Mouse (Mus musculus) frontal cortex, postnatal 25 days (tissue): Measurements from ENCODE around the gene Amph.

Source experiments
- DNase-seq, 2 experiments: peaks; one replicate each; pipeline ENCODE4 v3.0.0; 2022; ENCODE audit warnings: low spot score in 2 of 2

Amph gene

DNA sequence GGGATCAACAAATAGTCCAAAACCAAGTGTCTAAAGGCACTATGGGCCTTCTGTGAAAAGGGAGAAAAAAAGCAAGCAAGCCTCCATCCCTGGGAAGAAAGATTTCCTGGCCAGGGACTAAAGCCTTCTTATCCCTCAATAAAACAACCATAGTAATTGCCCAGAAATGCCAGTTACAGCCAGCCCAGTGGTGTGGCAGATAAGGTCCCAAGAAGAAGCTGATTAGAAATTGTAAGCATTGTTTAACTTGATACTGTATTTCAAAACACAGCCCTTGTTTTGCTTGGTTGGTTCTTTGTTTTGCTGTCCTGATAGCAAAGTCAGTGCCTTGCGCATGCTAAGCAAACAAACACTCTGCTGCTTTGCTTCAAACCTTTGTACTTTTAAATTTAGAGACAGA is 191.8 kb downstream of the Amph start:
- DNase-seq: no peak

DNA sequence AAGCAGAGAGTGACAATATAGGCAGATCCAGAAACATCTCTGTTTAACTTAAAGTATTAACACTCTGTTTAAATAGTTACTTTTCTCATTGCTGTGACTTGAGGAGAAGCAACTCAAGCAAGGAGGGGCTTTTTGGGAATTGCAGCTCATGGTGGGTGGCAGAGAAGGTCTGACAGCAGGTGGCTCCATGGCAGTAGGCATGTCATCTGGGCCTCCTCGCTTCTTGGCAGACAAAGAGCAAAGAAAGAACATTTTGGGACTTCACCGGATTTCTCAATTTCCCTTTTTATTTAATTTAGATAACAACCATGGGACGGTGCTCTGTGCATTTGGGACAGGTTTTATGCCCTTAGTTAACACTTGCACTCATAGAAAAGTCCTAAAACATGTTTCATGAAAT is 195.8 kb downstream of the Amph start:
- DNase-seq: no peak

DNA sequence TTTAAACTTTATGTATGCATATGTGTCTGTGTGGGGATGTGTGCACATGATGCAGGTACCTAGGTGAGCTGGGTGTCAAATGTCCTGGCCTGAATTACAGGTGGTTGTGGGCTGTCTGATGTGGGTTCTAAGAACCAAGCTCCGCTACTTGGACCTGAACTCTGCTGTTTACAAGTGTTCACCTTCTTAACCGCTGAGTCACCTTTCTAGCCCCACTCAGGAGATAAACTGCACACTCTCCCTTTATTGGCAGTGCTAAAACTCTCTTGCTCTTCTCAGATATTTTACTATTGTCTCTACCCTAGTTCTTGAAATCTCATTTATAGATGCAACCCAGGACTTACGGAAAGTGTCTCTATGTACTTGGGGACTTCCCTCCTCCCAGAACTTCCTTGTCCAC is 199.5 kb downstream of the Amph start:
- no peak for DNase-seq

DNA sequence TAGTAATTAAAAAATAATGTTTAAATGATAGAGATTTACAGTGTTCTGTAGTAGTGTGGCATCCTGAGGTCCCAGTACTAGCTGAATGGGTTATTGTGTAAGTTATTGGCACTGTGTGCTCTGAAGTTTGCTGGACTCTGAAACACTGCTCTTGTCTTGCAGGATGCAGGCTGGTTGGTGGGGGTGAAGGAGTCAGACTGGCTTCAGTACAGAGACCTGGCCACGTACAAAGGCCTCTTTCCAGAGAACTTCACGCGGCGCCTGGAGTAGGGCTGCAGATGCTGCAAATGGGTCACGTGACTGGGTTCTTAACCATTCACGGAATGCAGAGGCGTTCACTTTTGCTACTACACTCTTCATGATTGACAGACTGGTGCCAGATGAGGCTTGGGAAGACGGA is 201.6 kb downstream of the Amph start:
- no peak for DNase-seq

DNA sequence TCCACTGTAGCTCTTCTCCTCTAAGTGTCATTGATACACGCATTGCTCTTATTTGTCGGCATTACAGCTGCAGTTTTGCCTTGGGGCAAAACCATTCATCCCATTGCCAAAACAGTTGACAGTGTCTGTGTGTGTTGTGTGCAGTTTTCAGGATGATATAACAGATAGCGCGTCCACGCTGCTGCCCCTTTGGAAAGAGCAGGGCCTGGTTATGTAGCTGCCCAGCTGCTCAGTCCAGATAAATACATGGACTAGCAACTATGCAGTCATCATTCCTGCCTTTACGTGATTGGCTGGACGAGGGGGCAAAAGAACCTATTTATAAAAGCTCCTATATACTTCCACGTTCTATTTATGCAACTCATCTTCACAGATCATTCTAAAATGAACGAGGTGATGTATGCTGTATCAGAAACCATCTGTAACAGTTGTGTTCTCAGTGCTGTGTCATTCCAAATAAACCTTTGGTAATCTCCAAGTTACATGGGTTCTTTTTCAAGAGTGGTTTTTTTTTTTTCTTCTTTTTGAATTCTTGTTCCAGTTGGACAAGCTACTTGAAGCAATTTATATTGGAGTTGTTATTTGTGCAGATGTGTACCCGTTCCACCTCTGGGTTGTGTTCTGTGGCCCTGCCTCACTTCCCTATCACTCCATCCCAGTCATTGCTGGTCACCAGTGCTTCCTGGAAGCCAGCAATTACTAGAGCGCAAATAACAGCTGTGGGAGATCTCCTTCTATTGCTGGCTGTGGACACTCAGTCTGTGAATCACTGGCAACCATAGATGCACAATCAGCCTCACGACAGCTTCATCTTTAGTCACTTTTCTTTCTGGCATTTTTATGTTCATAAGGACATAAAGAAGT is 202.7 kb downstream of the Amph start:
- DNase-seq: no peak

DNA sequence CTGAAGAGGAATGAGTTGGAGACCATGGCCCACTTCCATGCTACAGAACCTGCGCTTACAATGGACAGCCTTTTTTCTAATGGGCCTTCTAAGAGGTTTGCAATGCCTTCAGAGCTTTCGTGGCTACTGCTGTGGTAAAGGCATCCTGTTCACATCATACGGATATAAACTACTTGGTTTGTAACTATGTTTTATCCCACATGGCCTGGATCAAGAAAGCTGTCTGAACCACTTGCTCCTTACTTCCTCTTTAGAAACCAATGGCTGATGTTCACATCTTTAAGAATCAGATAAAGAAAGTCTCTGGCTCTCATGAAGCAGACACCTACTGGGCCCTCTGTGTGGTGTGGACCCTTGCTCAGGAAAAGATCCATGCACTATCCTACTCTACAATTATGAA is 204.1 kb downstream of the Amph start:
- no peak for DNase-seq

DNA sequence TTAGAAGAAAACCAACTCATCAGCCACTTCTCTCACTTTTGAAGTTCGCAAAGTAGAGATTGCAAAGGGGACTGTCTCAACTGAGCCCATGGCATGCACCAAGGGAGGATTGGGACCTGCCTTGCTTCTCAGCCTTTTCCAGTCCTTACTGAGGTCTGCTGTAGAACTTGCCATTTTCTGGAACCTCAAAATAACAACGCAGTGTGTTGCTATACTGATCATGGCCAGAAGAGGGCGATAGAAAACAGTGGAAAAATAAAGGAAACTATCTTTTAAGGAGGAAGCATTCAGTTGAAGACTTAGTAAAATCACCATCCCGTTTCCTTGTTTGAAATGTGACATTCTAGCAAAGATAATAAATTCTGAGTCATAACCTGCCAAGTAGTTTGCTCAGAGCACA is 210.5 kb downstream of the Amph start:
- peak; percentile 48 to 73 for DNase-seq

DNA sequence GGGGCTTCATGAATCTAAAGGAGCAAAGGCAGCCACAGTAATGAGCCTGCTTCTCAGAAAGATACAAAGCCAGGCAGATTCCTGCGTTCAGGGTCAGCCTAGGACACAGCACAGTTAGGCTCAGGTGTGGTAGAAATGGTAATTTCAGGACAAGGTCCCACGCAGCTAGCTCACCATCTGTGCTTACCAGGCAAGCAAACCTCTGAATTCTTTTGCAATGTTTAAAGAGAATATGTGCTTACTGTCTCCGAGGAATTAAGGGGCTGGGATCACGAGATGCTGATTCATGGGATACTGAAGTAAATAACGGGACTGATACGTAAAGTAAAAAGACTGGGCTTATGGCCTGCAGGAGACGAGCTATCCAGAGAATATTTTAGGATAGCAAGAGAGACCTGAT is 212.6 kb downstream of the Amph start:
- no peak for DNase-seq

DNA sequence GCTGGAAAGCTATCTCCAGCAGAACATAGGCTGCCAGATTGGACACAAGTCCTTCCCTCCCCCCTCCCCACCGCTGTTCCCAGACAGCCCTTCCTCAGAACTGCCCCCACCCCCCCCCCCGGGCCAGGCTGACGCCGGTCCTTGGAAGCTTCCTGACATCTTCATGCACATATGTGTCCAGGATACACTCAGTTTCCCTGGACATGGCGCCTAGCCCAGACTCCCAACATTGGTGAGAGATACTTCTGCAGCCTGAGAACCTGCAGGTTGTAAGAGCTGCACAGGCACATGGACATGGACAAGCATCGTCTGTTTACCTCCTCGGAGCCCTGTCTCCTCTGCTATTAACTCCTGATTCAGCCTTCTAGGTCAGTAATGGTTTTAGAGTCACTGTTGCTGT is 213.1 kb downstream of the Amph start:
- no peak for DNase-seq

DNA sequence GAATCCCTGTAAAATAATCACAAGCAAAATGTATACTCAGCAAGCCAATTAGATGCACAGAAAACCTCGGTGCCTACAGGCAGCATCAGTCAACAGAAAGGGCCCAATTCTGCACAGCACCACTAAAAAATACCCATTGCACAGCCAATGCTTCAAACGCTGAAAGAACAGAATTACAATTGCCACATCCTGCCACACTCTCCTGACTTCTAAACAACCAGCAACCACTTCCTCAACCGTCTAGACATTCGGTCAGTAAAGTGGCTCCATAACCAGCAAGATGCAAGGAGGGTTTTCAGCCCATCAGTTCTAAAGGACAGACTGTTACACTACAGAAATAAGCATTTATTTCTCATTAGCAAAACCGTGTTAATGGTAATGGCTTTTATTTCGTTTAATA is 214.1 kb downstream of the Amph start:
- no peak for DNase-seq

DNA sequence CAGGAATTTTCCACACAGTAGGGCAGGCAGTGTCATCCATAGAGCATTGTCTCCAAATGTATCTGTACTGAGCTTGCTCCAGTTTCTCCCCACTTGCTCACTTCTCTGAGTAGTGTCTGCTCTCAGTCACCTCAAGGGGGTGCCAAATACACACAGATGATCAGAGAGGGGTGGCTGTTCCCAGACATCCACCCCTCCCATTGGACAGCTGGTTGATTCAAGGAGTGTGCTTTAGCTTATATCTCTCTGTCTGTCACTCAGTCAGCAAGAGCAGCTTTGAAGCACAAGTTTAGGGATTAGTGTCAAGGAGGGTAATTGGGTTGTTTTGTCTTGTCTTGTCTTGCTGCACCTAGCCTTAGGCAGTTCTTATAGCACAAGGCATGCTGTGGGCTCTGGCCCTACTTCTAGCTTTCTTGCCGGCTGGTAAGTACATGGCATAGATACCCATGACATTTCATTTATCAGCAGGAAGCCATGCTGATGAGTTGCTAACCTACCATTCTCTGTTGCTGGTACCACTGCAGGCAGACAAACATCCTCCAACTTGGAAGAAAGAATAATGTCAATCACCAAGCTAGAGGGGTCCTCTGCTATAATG is 229.8 kb downstream of the Amph start:
- DNase-seq: peak in 1 of 2 experiments; percentile 26

DNA sequence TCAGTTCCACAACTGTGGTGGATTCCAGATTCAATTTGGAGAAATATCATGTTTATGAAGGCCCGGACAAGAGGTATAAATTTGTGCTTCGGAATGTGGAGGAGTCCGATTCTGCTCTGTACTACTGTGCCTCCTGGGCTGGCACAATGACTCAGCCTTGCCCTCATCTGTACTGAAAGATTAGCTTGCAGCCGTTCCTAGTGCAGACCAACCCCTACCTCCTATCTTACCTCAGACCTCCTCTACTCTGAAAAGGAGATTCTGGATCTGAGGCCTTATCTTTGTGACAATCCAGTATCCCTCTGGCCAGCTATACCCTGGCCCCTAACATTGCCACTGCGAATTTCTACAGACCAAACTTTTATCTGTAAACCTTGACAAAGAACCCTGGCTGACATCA is 230.3 kb downstream of the Amph start:
- no peak for DNase-seq

DNA sequence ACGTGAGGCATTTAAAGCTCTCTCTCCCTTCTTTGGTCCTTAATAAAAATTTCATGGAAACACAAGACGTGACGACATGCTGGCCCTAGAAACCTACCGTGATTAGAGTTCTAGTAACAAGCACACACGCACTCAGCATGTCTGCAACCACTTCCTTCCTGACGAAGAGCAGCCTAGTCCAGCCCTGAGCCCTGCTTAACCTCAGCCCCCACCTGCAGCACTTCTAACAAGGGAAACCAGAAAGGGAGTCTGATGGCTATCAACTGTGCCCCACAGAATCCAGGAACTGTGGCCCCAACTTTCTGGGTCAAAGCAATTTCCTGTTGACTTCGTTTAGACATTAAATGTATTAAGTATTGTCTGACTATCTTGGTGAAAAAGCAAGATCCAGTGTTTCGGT is 234.3 kb downstream of the Amph start:
- DNase-seq: no peak

DNA sequence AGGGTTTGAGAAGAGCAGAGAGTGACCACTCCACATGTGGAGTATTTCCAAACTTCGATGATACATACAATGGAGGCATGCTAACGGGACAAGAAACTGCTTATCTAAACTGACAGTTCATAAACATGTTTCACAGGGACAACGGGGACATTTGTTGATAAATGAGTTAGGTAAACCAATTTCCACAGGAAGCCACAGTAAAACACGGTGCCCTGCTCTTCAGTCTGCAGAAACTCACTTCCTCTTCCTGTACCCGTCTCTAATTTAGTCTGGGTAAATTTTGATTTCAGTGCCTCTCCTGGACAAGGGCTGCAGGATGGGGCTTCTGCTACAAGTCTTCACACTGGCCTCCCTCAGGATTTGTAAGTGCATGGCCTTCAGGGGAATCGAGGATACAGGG is 242.0 kb downstream of the Amph start:
- DNase-seq: no peak

DNA sequence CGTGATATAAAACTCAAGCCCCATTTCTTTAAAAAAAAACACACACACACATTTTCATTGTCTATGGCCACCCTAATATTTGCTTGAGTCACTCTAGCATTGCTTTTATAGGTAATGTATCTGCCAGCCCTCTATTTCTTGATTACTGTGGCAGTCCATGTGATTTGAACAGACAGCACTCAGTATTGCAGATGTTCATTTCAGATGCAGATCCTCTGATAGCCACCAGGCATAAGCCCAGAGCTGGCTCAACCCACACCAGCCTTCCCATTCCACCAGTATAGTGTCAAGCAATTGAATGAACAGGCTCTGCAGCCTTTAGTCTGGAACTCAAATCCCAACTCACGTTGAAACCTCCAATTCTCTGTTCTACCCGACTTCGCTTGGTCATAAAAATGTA is 246.8 kb downstream of the Amph start:
- no peak for DNase-seq

DNA sequence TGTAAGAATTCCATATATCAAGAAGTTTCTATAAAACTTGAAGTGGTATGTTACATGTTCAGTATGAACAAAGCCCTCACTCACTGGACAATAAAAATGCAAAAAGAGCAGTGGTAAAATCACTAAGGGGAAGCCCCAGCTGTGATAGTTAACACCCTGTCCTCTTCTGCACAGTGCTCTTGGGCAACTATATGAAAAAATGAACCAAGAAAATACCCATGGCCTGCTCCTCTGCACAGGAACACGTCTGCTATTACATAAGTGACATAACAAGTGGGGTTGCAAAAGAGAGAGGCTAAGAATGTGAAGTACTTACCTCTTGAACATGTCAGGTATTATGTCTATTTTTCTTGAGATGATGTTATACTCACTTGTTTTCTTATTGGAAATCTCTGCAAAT is 247.5 kb downstream of the Amph start:
- no peak for DNase-seq
